Mouse (Mus musculus): ENCODE measurements at regions not wholly inside any gene's neighbourhood (a gene's known extent, or its start where the extent isn't known, plus 50 kb on each side); places are given as distances from the start of the nearest gene placed in this dataset.

- no peak overlapping the region for H3K4me3 ChIP-seq (replicated peaks; ENCODE audit: low read length)
- WGBS, result 76% methylated on average over 1 of the region's 1 CpGs
- no peak overlapping the region for H3K4me2 ChIP-seq (replicated peaks; ENCODE audit: low read depth, low read length, severe bottlenecking)
- no peak for TF ChIP-seq POLR2A (IDR thresholded peaks at IDR 0.05; ENCODE audit: borderline replicate concordance, extremely low read depth, insufficient read depth, insufficient read length)
- no peak overlapping the region for H3K27ac ChIP-seq (replicated peaks; ENCODE audit: low read depth, low read length)
- no peak for ATAC-seq (ENCODE audit: low FRiP score, low read depth)
- no peaks in the 10 kb centered on the region for H3K9me3 ChIP-seq (ENCODE audit: control insufficient read depth, low read length)
- no peaks in the 10 kb centered on the region for H3K36me3 ChIP-seq (ENCODE audit: control insufficient read depth, insufficient read depth, low read length)
- H3K27me3 ChIP-seq (ENCODE audit: control insufficient read depth, insufficient read depth, low read length), result no peaks in the 10 kb centered on the region
- no peak for DNase-seq (ENCODE audit: low spot score)
- H3K9ac ChIP-seq (ENCODE audit: low read depth, low read length, severe bottlenecking), result no peak overlapping the region
- H3K4me1 ChIP-seq (ENCODE audit: control insufficient read depth, insufficient read depth, low read length), result peaks cover 25% of the 10 kb centered on the region
Measured at GRCm38 (mm10) chr4:106024591-106024990, 234.9 kb downstream of the Gm12728 start.

GRCm38 (mm10) chr4:106025966-106026637 lies 236.4 kb downstream of the Gm12728 start:
- Histone ChIP-seq H3K27me3 (ENCODE audit: control insufficient read depth, insufficient read depth, low read length) (no peaks in the 10 kb centered on the region), H3K4me1 (ENCODE audit: control insufficient read depth, insufficient read depth, low read length) (peaks cover 22% of the 10 kb centered on the region), H3K4me3 (replicated peaks; ENCODE audit: low read length) (no peak overlapping the region), H3K4me2 (replicated peaks; ENCODE audit: low read depth, low read length, severe bottlenecking) (peak overlapping the region; percentile 26; the same call in 1 of the 2 replicates), H3K36me3 (ENCODE audit: control insufficient read depth, insufficient read depth, low read length) (no peaks in the 10 kb centered on the region), H3K9me3 (ENCODE audit: control insufficient read depth, low read length) (no peaks in the 10 kb centered on the region), H3K9ac (ENCODE audit: low read depth, low read length, severe bottlenecking) (no peak overlapping the region), H3K27ac (replicated peaks; ENCODE audit: low read depth, low read length) (no peak overlapping the region)
- WGBS, result 21% methylated on average over 15 of the region's 15 CpGs
- ATAC-seq (ENCODE audit: low FRiP score, low read depth) (peak; percentile 53; the same call in 1 of the 2 replicates), DNase-seq (ENCODE audit: low spot score) (peak; percentile 64)
- no peak for TF ChIP-seq POLR2A (IDR thresholded peaks at IDR 0.05; ENCODE audit: borderline replicate concordance, extremely low read depth, insufficient read depth, insufficient read length)

- WGBS, result 21% methylated on average over 7 of the region's 7 CpGs
- Histone ChIP-seq H3K27me3 (ENCODE audit: control insufficient read depth, insufficient read depth, low read length) (no peaks in the 10 kb centered on the region), H3K4me2 (replicated peaks; ENCODE audit: low read depth, low read length, severe bottlenecking) (no peak overlapping the region), H3K4me1 (ENCODE audit: control insufficient read depth, insufficient read depth, low read length) (no peaks in the 10 kb centered on the region), H3K9me3 (ENCODE audit: control insufficient read depth, low read length) (no peaks in the 10 kb centered on the region), H3K9ac (ENCODE audit: low read depth, low read length, severe bottlenecking) (no peak overlapping the region), H3K36me3 (ENCODE audit: control insufficient read depth, insufficient read depth, low read length) (no peaks in the 10 kb centered on the region), H3K27ac (replicated peaks; ENCODE audit: low read depth, low read length) (no peak overlapping the region), H3K4me3 (replicated peaks; ENCODE audit: low read length) (no peak overlapping the region)
- no peak for TF ChIP-seq POLR2A (IDR thresholded peaks at IDR 0.05; ENCODE audit: borderline replicate concordance, extremely low read depth, insufficient read depth, insufficient read length)
- ATAC-seq (ENCODE audit: low FRiP score, low read depth) (no peak), DNase-seq (ENCODE audit: low spot score) (no peak)
Measured at GRCm38 (mm10) chr4:106040376-106040775, 250.7 kb downstream of the Gm12728 start.

- no peak overlapping the region for H3K27ac ChIP-seq (replicated peaks; ENCODE audit: low read depth, low read length)
- no peak for ATAC-seq (ENCODE audit: low FRiP score, low read depth)
- H3K4me2 ChIP-seq (replicated peaks; ENCODE audit: low read depth, low read length, severe bottlenecking), result no peak overlapping the region
- no peaks in the 10 kb centered on the region for H3K27me3 ChIP-seq (ENCODE audit: control insufficient read depth, insufficient read depth, low read length)
- TF ChIP-seq POLR2A (IDR thresholded peaks at IDR 0.05; ENCODE audit: borderline replicate concordance, extremely low read depth, insufficient read depth, insufficient read length), result no peak
- no peak overlapping the region for H3K4me3 ChIP-seq (replicated peaks; ENCODE audit: low read length)
- H3K9me3 ChIP-seq (ENCODE audit: control insufficient read depth, low read length), result no peaks in the 10 kb centered on the region
- no peaks in the 10 kb centered on the region for H3K36me3 ChIP-seq (ENCODE audit: control insufficient read depth, insufficient read depth, low read length)
- DNase-seq (ENCODE audit: low spot score), result no peak
- H3K4me1 ChIP-seq (ENCODE audit: control insufficient read depth, insufficient read depth, low read length), result no peaks in the 10 kb centered on the region
- no peak overlapping the region for H3K9ac ChIP-seq (ENCODE audit: low read depth, low read length, severe bottlenecking)
- 56% methylated on average over 3 of the region's 3 CpGs for WGBS
Measured at GRCm38 (mm10) chr4:106042456-106042855, 252.8 kb downstream of the Gm12728 start.

GRCm38 (mm10) chr4:106043661-106044060 lies 254.0 kb downstream of the Gm12728 start:
- Histone ChIP-seq H3K4me2 (replicated peaks; ENCODE audit: low read depth, low read length, severe bottlenecking) (no peak overlapping the region), H3K4me1 (ENCODE audit: control insufficient read depth, insufficient read depth, low read length) (no peaks in the 10 kb centered on the region), H3K27ac (replicated peaks; ENCODE audit: low read depth, low read length) (no peak overlapping the region), H3K9me3 (ENCODE audit: control insufficient read depth, low read length) (no peaks in the 10 kb centered on the region), H3K36me3 (ENCODE audit: control insufficient read depth, insufficient read depth, low read length) (no peaks in the 10 kb centered on the region), H3K27me3 (ENCODE audit: control insufficient read depth, insufficient read depth, low read length) (no peaks in the 10 kb centered on the region), H3K4me3 (replicated peaks; ENCODE audit: low read length) (no peak overlapping the region), H3K9ac (ENCODE audit: low read depth, low read length, severe bottlenecking) (no peak overlapping the region)
- 87% methylated on average over 9 of the region's 9 CpGs for WGBS
- no peak for DNase-seq (ENCODE audit: low spot score)
- no peak for ATAC-seq (ENCODE audit: low FRiP score, low read depth)
- no peak for TF ChIP-seq POLR2A (IDR thresholded peaks at IDR 0.05; ENCODE audit: borderline replicate concordance, extremely low read depth, insufficient read depth, insufficient read length)
